Mouse (Mus musculus): Measurements from ENCODE around the gene Olfr23. TPM values are rescaled to one million over a fixed set of nuclear protein-coding genes. Genes with fewer than 3 reads are reported as not detected.
"Not testable (repeated sequence)": the region's sequence is repeated elsewhere in the genome, so short reads cannot be mapped to it uniquely, and the experiment has no call there.

Olfr23 gene
- polyA plus RNA-seq (2015; fragmentation: Nextera tagmentation; extraction: Ambion mirVana), result not detected in 2 replicates

GRCm38 (mm10) chr11:73936377-73936776, at the start of gene Olfr23:
Gene Olfr23 (plus strand): TSS chr11:73936677.
- no peak for DNase-seq (ENCODE audit: low spot score)

GRCm38 (mm10) chr11:73890671-73891070, 45.8 kb upstream of the Olfr23 start, which contains the start of gene Olfr394:
Gene Olfr394 (minus strand): TSS chr11:73890771.
- no peak for DNase-seq (ENCODE audit: low spot score)

DNA sequence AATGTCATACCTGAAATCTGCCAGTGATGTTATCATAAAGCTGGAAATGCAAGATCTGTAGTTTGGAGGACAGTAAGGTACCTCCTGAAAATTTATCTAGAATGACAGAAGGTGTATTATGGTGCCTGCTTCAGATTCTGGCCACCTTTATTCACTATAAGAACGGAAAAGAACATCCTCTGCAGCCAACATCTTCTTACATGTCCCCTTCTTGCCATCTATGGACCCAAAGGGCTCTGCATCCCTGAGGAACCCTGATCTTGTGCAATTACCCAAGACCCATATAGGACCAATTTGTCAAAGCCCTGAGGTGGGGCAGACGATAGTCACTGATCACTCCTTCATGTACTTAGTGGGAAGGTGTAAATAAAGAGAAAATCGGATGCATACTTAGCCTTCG, 27.3 kb upstream of the Olfr23 start, which contains the start of gene Olfr395:
Gene Olfr395 (minus strand): TSS at position 101 of the 400 bp plus-strand sequence.
- not testable (repeated sequence) for DNase-seq (ENCODE audit: low spot score)

- no peak for DNase-seq (ENCODE audit: low spot score)
Measured at GRCm38 (mm10) chr11:73960517-73960916, 24.0 kb downstream of the Olfr23 start, which contains the start of gene Olfr397. Gene Olfr397 (plus strand): TSS chr11:73960817.

GRCm38 (mm10) chr11:73990307-73990706, 53.8 kb downstream of the Olfr23 start, which contains the start of gene Olfr398:
Gene Olfr398 (minus strand): TSS chr11:73990407.
- DNase-seq (ENCODE audit: low spot score), result no peak

Other genes starting within 250 kb of the Olfr23 start
- not detected in 2 replicates for gene Zfp735, start 247.9 kb upstream of the Olfr23 start, polyA plus RNA-seq (2015; fragmentation: Nextera tagmentation; extraction: Ambion mirVana)
- not detected in 2 replicates for gene Olfr389, start 156.0 kb upstream of the Olfr23 start, polyA plus RNA-seq (2015; fragmentation: Nextera tagmentation; extraction: Ambion mirVana)
- not detected in 2 replicates for gene Olfr390, start 153.7 kb upstream of the Olfr23 start, polyA plus RNA-seq (2015; fragmentation: Nextera tagmentation; extraction: Ambion mirVana)
- gene Olfr391-ps, start 133.6 kb upstream of the Olfr23 start, polyA plus RNA-seq (2015; fragmentation: Nextera tagmentation; extraction: Ambion mirVana), result not detected in 2 replicates
- gene Olfr392, start 119.6 kb upstream of the Olfr23 start, polyA plus RNA-seq (2015; fragmentation: Nextera tagmentation; extraction: Ambion mirVana), result not detected in 2 replicates
- gene Olfr393, start 85.2 kb upstream of the Olfr23 start, polyA plus RNA-seq (2015; fragmentation: Nextera tagmentation; extraction: Ambion mirVana), result not detected in 2 replicates
- gene Olfr394, start 45.9 kb upstream of the Olfr23 start, polyA plus RNA-seq (2015; fragmentation: Nextera tagmentation; extraction: Ambion mirVana), result not detected in 2 replicates
- not detected in 2 replicates for gene Olfr395, start 27.4 kb upstream of the Olfr23 start, polyA plus RNA-seq (2015; fragmentation: Nextera tagmentation; extraction: Ambion mirVana)
- not detected in 2 replicates for gene Olfr397, start 24.1 kb downstream of the Olfr23 start, polyA plus RNA-seq (2015; fragmentation: Nextera tagmentation; extraction: Ambion mirVana)
- not detected in 2 replicates for gene Olfr398, start 53.7 kb downstream of the Olfr23 start, polyA plus RNA-seq (2015; fragmentation: Nextera tagmentation; extraction: Ambion mirVana)
- not detected in 2 replicates for gene Olfr139, start 119.9 kb downstream of the Olfr23 start, polyA plus RNA-seq (2015; fragmentation: Nextera tagmentation; extraction: Ambion mirVana)
- not detected in 2 replicates for gene Olfr399, start 119.9 kb downstream of the Olfr23 start, polyA plus RNA-seq (2015; fragmentation: Nextera tagmentation; extraction: Ambion mirVana)
- gene Zfp616, start 133.3 kb downstream of the Olfr23 start, polyA plus RNA-seq (2015; fragmentation: Nextera tagmentation; extraction: Ambion mirVana), result not detected in 2 replicates
- not detected in 2 replicates for gene Olfr401, start 177.0 kb downstream of the Olfr23 start, polyA plus RNA-seq (2015; fragmentation: Nextera tagmentation; extraction: Ambion mirVana)
- gene Olfr402, start 216.9 kb downstream of the Olfr23 start, polyA plus RNA-seq (2015; fragmentation: Nextera tagmentation; extraction: Ambion mirVana), result not detected in 2 replicates
- not detected in 2 replicates for gene Olfr403, start 249.6 kb downstream of the Olfr23 start, polyA plus RNA-seq (2015; fragmentation: Nextera tagmentation; extraction: Ambion mirVana)